Mouse (Mus musculus): ENCODE data around the gene Sipa1l3. TPM values are rescaled to one million over a fixed set of nuclear protein-coding genes. Genes with fewer than 3 reads are reported as not detected.

The Sipa1l3 gene
- polyA plus RNA-seq, 1 experiment from 2014 or later, result 22.0 TPM

GRCm38 (mm10) chr7:29277510-29277909 is 240.9 kb downstream of the Sipa1l3 start:
- 86% methylated on average over 4 of the region's 4 CpGs for WGBS
- no peak overlapping the region for H3K27ac ChIP-seq (ENCODE audit: low read length)
- peaks cover 13% of the 10 kb centered on the region; the same call in 1 of the 2 replicates for H3K4me1 ChIP-seq (ENCODE audit: control insufficient read depth, insufficient read depth, low read length)
- no peak overlapping the region for H3K4me2 ChIP-seq (replicated peaks; ENCODE audit: low read depth, low read length)
- no peak overlapping the region for H3K4me3 ChIP-seq (ENCODE audit: low read depth, low read length)
- no peak overlapping the region for H3K9ac ChIP-seq (replicated peaks; ENCODE audit: low read depth, low read length)
- no peaks in the 10 kb centered on the region for H3K36me3 ChIP-seq (ENCODE audit: control insufficient read depth, insufficient read depth, low read length)
- no peak for ATAC-seq (ENCODE audit: insufficient number of reproducible peaks, insufficient read depth, low FRiP score, low read depth)
- no peaks in the 10 kb centered on the region for H3K9me3 ChIP-seq (ENCODE audit: control insufficient read depth, low read depth, low read length)
- 0 out of 2 replicates have a peak, but pooled peaks cover 3% of the 10 kb centered on the region for H3K27me3 ChIP-seq (ENCODE audit: control insufficient read depth, insufficient read depth, low read length)

DNA sequence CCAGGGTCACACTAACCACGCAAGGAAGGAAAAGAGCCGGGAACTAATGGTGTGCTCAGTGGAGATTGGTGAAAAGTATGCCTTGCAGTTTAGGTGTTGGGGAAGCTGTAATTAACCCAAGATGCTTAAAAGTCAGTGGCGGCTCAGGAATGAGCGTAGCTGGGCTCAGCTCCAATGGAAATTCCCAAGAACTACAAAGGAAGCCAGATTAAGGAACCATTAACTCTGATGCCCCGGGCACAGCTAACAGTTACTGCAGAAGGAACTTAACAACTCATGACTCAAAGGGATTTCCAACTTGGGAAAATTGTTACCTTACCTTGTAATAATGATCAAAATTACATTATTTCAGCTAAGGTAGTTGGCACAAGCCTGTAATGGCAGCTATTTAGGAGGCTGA is 241.7 kb downstream of the Sipa1l3 start:
- Histone ChIP-seq H3K27ac (ENCODE audit: low read length) (no peak overlapping the region), H3K4me3 (ENCODE audit: low read depth, low read length) (no peak overlapping the region), H3K27me3 (ENCODE audit: control insufficient read depth, insufficient read depth, low read length) (no peaks in the 10 kb centered on the region), H3K9me3 (ENCODE audit: control insufficient read depth, low read depth, low read length) (no peaks in the 10 kb centered on the region), H3K9ac (replicated peaks; ENCODE audit: low read depth, low read length) (no peak overlapping the region), H3K36me3 (ENCODE audit: control insufficient read depth, insufficient read depth, low read length) (no peaks in the 10 kb centered on the region), H3K4me2 (replicated peaks; ENCODE audit: low read depth, low read length) (no peak overlapping the region), H3K4me1 (ENCODE audit: control insufficient read depth, insufficient read depth, low read length) (peaks cover 8% of the 10 kb centered on the region; the same call in 1 of the 2 replicates)
- no peak for ATAC-seq (ENCODE audit: insufficient number of reproducible peaks, insufficient read depth, low FRiP score, low read depth)
- 81% methylated on average over 5 of the region's 5 CpGs for WGBS

- no peaks in the 10 kb centered on the region for H3K9me3 ChIP-seq (ENCODE audit: control insufficient read depth, low read depth, low read length)
- H3K36me3 ChIP-seq (ENCODE audit: control insufficient read depth, insufficient read depth, low read length), result no peaks in the 10 kb centered on the region
- peak overlapping the region; percentile 27; the same call in 1 of the 2 replicates for H3K27ac ChIP-seq (ENCODE audit: low read length)
- WGBS, result 54% methylated on average over 8 of the region's 8 CpGs
- H3K27me3 ChIP-seq (ENCODE audit: control insufficient read depth, insufficient read depth, low read length), result no peaks in the 10 kb centered on the region
- H3K9ac ChIP-seq (replicated peaks; ENCODE audit: low read depth, low read length), result no peak overlapping the region
- H3K4me3 ChIP-seq (ENCODE audit: low read depth, low read length), result no peak overlapping the region
- ATAC-seq (ENCODE audit: insufficient number of reproducible peaks, insufficient read depth, low FRiP score, low read depth), result no peak
- H3K4me2 ChIP-seq (replicated peaks; ENCODE audit: low read depth, low read length), result no peak overlapping the region
- peaks cover 8% of the 10 kb centered on the region; the same call in 1 of the 2 replicates for H3K4me1 ChIP-seq (ENCODE audit: control insufficient read depth, insufficient read depth, low read length)
Measured at GRCm38 (mm10) chr7:29271687-29272465, 246.6 kb downstream of the Sipa1l3 start.

DNA sequence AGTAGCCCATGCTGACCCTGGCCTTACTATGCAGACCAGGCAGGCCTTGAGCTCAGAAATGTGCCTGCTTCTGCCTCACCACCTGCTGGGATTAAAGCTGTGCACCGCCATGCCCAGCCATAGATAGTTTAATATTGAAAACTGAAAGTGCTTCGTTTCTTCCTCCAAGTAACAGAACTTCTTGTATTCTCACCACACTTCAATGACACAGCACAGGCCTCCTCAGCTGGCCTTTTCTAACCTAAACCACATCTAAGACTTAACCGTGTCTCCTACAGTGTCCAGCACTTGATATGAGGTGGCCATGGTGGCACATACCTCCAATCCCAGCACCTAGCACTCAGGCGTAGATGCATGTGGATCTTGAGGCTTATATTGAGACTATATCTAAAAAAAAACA is 248.0 kb downstream of the Sipa1l3 start:
- Histone ChIP-seq H3K4me1 (ENCODE audit: control insufficient read depth, insufficient read depth, low read length) (peaks cover 4% of the 10 kb centered on the region; the same call in 1 of the 2 replicates), H3K36me3 (ENCODE audit: control insufficient read depth, insufficient read depth, low read length) (no peaks in the 10 kb centered on the region), H3K9me3 (ENCODE audit: control insufficient read depth, low read depth, low read length) (no peaks in the 10 kb centered on the region), H3K4me2 (replicated peaks; ENCODE audit: low read depth, low read length) (no peak overlapping the region), H3K9ac (replicated peaks; ENCODE audit: low read depth, low read length) (no peak overlapping the region), H3K27ac (ENCODE audit: low read length) (no peak overlapping the region), H3K4me3 (ENCODE audit: low read depth, low read length) (no peak overlapping the region), H3K27me3 (ENCODE audit: control insufficient read depth, insufficient read depth, low read length) (no peaks in the 10 kb centered on the region)
- ATAC-seq (ENCODE audit: insufficient number of reproducible peaks, insufficient read depth, low FRiP score, low read depth), result no peak
- WGBS, result 80% methylated on average over 4 of the region's 4 CpGs

Other genes starting within 250 kb of the Sipa1l3 start
- gene Spint2, start 236.7 kb downstream of the Sipa1l3 start, polyA plus RNA-seq (2014; fragmentation: Nextera tagmentation; extraction: Ambion mirVana), result 386 and 405 TPM in 2 replicates
- 47.4 and 51.3 TPM in 2 replicates for gene Ppp1r14a, start 229.3 kb downstream of the Sipa1l3 start, polyA plus RNA-seq (2014; fragmentation: Nextera tagmentation; extraction: Ambion mirVana)
- 6.0 and 11.0 TPM in 2 replicates for gene Dpf1, start 214.7 kb downstream of the Sipa1l3 start, polyA plus RNA-seq (2014; fragmentation: Nextera tagmentation; extraction: Ambion mirVana)
- gene Catsperg2, start 208.4 kb upstream of the Sipa1l3 start, polyA plus RNA-seq (2014; fragmentation: Nextera tagmentation; extraction: Ambion mirVana), result not detected in 2 replicates
- gene Zfp84, start 249.9 kb upstream of the Sipa1l3 start, polyA plus RNA-seq (2014; fragmentation: Nextera tagmentation; extraction: Ambion mirVana), result 13.9 and 16.3 TPM in 2 replicates

All from stomach, embryonic 14.5 days (tissue).